Mouse (Mus musculus): ENCODE data around the gene Tpcn1.

Tpcn1 gene

DNA sequence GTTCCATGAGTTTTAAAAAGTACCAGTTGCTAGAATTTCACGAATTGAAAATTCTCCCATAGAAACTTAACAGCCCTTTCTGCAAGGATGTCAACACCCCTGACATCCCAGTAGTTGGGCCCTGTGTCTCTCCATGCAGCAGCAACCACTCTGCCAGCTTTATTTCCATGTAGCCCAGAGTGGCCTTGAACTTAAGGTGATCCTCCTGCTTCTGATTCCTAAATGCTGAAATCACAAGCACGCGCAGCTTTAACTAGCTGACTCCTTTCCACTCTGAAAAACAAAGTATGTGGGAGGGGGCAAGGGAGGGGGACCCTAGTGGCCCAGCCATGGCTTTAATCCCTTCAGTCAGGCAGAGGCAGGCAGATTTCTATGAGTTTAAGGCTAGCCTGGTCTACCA is 18.9 kb upstream of the Tpcn1 start:
- DNase-seq = no peak

DNA sequence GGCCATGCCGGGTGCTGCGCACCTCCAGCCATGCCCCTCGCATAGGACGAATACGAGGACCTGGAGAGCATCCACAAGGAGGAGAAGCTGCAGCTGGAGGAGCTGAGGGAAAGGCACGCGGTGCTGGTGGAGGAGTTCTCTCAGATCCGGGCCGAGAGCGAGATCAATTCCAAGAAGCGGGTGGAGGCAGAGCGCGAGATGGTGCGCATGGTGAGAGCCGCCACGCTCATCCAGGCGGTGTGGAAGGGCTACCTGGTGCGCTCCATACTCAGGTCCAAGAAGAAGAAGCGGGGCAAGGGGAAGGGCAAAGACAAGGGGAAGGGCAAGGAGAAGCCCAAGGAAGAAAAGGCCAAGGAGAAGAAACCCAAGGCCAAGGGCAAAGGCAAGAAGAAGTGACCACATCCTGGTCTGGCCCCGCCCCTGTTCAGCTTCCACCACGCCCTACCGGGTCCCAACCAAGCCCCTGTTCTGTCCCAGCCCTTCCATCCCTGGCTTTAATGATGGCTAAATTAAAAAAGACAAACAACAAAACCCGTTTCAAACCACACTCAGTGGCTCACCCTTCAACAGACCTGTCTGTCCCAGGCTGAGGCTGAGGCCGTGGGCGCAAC is 18.2 kb upstream of the Tpcn1 start:
- no peak for DNase-seq

DNA sequence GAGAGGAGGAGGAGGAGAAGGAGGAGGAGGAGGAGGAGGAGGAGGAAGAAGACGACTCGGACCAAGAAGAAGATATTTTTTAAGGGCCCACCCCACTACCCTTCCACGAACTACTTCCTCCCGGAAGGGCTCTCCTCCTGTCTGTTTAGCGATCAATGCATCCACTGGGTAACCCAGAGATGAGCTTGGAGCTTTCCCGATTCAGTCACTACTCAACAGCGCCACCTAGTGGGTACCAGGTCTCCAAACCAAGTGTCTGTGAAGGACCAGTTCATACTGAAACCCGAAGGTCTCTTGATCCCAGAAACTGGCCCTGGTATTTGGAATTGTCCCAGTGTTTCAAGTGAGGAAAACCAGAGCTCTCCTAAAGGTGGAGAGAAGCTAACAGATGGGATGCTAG is 17.2 kb upstream of the Tpcn1 start:
- DNase-seq = peak; percentile 79 to 87

DNA sequence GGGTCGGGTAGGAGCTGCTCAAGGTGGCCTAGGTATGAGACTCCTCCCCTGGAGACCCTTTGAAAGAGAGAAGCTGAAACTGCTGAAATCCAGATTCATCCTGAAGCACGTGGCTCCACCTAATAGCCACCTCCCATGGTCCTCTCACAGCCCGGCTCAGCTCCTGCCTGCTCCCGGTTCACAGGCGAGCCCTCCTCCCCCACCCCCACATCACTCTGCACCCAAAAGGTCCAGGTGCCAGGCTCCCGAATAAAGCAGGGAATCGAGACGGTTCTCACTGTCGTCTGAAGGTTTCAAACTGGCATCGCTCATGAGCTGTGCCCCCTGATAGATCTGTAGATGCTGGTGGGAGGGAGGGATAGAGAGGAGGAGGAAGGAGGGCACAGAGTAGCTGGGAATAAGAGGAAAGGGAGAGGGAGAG is 16.8 kb upstream of the Tpcn1 start:
- DNase-seq = no peak

DNA sequence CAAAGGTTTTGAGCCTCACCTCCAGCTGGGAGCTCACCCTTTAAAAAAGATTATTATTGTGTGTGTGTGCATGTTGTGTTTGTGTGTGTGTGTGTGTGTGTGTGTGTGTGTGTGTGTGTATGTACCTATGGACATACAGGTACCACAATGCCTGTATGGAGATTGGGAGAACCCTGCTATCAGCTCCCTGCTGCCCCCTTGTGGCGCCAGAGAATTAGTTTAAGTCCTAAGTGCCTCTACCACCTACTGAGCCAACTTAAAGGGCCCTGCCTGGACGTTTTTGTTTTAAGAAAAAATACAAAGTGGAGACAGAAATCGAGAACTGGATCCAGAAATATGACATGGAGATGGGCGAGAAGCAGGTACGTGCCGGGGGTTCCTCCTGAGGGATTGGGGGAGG is 16.4 kb upstream of the Tpcn1 start:
- peak; percentile 77 to 82 for DNase-seq

DNA sequence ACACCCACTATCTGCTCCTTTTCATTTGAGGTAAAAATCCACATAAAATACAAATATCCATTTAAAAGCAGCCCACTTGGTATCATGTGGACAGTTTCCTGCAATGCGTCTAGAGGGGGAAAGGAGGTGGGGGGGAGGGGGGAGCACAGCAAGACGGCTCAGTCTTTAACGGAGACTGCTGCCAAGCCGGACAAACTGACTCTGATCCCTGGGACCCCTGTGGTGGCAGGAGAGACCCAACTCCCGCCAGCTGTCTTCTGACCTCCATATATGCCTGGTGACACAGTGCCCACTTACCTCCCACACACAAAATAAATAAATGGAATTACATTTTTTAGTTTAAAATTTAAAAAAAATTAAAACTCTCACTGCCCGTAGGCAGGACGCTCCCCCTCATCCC is 15.0 kb upstream of the Tpcn1 start:
- no peak for DNase-seq

DNA sequence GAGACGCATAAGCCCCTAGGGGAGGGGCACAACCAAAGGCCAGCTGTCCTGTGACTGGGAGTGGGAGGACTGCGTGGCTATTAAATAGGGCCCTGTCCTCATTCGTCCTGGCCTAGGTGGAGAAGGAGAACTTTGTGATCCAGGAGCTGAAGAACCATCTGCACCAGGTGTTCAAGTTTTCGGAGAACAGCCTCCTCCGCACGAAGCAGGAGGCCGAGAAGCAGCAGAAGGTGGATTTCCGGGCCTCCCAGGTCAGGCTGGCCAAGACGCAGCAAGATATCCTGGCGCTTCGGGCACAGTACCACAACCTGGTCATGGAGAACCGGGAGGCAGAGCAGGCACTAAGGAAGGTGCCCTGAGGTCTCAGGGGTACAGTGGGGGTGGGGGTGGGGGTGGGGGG is 13.7 kb upstream of the Tpcn1 start:
- no peak for DNase-seq

DNA sequence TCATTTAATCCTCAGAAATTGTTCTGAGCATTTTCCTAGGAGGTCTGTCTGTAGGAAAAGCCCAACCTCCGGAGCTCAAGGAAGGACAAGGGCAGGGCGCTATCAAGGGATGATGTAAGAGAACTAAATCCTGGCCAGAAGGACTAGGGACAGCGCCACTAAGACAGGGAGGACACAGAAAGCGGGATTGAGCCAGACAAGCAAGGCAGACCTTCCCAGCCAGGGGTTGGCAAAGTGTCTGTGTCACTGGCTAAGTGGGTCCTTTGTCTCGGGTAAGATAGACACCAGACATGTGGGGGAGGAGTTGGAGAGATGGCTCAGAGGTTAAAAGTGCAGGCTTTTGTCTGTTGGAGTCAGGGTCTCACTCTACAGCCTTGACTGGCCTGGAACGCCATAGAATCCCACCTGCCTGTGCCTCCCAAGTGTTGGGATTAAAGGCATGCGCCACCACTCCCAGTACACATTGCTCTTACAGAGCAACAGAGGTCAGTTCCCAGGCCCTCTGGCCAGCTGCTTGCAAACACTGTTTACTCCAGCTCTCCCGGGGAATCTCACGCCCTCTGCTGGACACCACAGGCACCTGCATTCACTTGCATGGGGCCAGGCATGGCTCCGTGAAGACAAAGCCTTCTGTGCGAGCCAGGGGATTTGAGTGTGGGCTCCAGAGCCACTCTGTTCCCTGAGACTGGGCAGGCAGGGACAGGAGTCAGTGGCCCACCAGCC is 12.6 kb upstream of the Tpcn1 start:
- no peak for DNase-seq

DNA sequence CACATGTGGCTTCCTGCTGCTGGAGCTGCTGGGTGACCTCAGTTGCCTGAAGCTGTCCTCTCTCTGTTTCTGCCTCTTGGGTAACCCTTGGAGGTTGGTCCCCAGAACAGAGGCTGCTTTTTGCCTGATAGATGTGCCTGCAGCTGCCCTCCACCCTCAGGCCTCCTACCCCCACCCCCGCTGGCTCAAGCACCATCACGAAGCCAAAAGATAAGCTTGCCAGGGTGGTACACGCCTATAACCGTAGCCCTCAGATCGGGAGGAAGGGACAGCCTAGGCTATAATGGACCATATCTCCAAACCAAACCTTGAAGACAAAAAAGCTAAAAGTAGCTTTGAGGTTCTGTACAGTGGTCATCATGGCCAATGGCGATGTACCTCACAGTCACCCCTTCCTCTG is 11.2 kb upstream of the Tpcn1 start:
- DNase-seq = no peak

DNA sequence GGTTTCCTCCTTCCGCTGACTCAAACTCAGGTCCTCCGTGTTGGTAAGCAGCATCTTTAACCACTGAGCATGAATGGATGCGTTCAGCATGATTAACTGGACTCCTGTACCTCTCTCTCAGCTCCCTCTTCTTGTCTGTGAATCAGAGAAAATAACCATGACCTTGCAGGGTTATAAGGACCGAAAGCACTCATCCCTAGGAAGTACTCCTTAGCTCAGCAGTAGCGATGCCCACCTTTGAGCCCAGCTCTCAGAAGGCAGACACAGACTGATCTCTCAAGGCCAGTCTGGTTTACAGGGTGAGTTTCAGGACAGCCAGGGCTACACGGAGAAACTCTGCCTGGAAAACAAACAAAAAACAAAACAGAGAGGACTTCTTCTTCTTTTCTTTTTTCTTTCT is 6.0 kb upstream of the Tpcn1 start:
- no peak for DNase-seq

DNA sequence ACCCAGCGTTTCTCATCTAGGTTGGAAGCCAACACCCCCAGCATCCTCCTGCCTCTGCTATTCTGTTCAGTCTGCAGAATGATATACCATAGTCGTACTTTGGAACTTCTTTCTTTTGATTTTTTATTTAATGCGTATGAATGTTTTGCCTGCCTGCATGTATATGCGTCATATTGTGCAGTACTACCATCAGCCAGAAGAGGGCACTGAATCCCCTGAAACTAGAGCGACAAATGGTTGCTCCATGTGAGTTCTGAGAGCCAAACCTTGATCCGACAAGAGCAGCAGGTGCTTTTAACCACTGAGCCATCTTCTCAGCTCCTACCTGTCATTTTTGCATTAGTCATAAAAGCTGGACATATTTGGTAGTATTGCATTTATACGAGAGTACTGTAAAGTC is 3.7 kb upstream of the Tpcn1 start:
- DNase-seq = no peak

DNA sequence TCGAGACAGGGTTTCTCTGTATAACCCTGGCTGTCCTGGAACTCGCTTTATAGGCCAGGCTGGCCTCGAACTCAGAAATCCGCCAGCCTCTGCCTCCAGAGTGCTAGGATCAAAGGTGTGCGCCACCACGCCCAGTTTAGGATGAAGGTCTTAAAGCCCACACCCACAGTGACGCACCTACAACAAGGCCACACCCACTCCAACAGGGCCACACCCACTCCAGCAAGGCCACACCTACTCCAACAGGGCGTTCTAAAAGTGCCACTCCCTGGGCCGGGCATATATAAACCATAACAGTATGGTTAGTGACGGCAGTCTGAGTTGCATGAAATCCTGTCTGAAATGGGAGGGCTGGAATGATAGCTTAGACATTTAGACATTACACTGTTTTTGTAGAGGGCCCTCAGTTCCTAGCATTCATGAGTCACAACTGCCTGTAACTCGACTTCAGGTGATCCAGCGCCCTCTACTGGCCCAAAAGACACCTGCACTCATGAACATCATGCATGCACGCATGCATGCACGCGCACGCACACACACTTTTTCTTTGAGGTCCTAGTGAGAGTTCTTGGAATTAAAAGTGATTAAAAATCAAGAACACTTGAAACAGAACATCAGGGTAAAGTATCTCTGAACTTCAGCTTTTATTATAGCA is 2.0 kb upstream of the Tpcn1 start:
- no peak for DNase-seq

DNA sequence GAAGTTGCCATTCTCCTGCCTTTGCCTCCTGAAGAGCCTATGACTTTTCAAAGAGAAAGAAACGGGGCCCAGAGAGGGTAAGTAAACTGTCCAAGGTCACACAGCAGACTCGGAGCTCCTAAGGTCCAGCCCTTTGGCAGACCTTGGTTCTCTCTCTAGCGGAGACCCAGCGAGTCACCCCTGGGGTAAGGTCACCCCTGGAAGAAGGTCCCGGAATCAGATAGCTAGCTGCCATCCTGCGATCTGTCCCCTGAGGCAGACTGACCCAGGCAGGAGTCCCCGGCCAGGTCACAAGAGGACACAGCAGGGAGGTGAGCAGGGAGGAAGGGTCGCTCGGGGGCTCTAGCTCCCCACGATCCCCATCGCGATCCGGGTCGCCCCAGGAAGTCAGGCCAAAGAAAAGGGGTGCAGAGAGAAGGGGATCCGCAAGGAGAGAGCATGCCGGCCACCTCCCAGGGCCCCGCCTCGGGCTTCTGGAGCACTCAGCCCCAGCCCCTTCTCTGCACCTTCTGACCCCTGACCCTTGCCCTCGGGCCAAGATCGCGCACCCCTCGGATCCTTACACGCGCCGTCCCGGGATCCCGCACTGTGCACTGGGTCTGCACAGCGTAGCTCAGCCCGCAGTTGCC is 419 bp downstream of the Tpcn1 start:
- DNase-seq = no peak

DNA sequence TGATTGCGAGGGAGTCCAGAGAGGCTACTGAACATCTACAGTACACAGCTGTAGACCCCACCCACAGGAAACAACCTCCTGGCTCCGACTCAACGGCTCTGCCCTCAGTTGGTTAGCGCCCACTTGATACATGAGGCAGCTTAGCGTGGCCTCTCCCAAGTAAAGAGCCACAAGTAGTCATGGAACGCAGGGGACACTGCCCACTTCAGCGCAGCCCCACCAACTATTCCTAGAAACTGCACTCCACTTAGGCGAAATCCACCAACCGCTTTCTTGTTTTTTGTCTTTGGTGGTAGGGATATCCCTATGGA is 902 bp downstream of the Tpcn1 start:
- peak; percentile 59 to 74 for DNase-seq

DNA sequence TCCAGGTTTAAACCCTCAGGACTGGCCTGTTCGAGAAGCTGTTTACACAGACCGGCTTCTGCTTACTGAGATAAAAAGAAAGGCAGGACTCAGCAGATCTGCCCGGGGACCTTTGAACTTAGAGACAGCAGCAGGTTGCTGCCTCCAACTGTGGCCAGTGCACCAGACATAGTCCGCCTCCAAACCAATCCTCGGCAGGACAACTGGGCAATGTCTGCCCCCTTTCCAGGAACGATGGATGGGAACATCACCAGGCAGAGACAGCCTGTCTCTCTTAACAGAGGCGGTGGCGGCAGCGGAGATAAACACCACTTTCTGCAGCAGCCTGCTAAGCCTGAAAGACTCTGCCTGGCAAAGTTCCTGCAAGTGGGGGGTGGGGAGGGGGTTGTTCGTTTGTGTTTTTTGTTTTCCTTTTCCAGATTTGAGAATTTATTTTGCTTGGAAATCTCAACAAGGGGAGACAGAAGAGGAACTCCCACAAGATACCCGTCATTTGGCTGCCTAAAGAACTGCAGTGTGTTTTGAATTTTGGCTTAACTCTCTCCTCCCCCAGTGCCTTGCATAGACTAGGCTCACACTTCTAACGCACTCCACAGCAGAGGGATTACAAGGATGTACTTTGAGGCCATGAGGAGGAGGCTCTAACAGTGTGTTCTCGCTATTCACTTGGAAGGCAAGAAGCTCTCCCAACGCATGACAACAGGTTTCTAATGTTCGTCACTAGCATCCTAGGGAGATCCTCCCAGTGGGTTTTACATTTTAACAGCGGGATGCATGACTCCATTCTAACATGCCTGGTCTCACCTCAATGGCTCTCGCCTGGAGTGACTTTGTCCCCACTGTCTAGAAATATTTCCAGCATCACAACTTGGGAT is 1.5 kb downstream of the Tpcn1 start:
- DNase-seq = no peak

DNA sequence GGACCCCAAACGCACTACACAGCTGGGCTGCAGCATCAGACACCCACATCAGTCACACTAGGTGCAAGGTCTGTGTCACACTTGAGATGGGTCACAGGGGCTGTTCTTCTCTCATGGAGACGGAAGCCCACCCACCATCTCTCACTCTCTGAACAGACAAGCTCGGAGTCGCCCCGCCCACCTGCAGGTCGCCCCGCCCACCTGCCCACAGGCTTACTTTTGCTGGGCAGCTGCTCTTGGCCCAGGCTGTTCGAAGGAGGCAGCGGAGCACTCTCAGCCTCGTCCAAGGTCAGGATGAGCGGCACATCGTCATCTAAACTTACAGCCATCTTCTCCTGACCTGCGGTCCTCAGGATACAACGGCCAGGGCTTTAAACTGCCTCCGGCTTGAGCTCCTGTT is 3.5 kb downstream of the Tpcn1 start:
- no peak for DNase-seq

DNA sequence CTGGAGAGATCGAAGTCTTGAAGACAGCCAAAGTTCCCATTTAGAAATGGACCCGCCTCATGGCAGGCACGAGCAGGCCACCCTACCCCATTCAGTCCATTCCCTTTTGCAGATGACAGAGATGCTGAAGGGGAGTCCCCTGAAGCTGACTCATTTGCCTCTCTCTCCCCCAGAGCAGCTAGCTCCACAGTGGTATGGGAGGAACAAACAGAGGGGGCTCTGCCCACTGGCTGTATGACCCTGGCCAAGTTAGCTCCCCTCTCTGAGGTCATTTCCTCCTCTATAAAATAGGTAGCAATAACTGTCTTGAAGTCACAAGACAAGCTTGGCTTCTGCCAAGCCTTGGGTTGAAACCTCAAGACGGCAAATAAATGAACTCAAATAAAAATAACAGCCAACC is 5.0 kb downstream of the Tpcn1 start:
- DNase-seq = no peak

DNA sequence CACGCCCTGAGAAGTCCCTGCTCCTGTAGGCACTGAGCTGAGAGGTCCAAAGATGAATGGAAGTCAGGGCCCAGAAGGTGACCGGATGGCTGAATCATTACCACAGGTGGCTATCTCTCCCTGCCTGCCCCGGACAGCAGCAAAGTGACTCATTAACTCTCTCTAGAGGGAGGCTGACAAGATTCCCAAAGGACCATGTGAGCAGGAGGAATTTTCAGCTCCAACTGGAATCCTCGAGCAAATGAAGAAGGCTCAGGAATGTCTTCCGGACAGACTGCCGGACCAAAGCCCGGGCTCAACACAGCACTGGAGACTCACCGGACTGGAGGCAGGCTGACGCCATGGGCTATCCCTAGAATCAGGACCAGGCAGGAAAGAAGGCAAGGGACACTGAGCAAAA is 6.5 kb downstream of the Tpcn1 start:
- DNase-seq = no peak

DNA sequence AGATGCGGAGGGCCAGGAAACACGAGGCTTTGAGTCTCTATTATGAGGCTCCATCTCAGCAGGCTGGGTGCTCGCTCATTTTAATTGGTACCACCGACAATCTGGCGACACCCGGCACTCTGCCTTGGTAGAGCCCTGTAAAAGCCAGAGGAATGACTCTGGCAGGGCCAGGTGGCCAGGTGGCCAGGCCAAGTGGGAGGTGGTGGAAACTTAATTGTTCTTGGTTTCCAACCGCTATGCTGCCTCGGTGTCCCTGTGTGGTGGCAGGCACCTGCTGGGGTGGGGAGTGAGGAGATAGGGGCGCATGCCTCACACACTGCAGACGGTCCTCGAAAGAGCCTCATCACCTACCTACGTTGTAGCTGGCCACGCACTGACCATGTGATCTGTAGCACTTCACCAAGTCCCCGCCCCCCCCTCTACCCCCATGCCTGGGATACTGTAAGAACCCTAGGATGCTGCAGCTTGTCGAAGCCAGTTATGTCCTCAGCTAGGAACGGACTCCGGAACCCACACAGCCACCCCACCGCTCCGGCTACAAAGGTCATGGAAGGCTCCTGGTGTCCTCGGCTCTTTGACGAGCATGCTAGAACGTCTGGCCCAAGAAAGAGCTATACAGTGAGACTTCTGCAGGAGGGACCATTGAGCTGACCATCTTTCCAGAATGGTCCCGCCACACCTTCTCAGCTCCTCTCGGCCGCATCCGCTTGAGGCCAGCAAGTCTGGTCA is 8.4 kb downstream of the Tpcn1 start:
- DNase-seq = no peak

DNA sequence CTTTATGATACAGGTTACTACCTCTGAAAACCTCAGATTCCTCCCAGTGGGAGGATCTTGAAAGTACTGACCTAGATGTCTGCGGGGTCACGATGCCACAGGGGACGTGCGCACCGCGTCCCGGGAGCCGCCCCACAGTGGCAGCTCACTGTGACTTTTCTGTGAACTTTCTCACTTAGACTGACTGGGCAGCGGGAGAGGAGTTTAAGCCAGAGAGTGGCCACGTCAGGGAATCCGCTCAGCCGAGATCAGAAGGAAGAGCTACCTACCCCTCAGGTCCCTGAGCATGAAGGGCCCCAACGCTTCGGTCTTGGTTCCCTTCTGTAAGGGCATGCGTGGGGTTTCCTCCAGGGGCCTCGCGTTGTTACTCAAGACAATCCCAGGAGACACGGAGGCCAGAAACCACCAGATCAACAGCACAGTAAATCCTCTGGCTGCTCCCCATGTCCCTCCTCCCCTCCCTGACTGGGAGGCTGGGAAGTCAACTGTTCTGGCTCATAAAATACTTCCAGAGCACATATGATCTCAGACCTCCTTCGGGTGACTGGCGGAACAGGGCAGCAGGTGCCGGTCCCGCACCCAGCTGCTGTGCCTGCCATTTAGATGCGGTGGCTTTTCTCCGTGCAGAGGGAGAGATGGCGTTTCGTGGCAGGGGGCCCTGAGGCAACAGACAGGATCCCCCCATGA is 9.1 kb downstream of the Tpcn1 start:
- DNase-seq = no peak

DNA sequence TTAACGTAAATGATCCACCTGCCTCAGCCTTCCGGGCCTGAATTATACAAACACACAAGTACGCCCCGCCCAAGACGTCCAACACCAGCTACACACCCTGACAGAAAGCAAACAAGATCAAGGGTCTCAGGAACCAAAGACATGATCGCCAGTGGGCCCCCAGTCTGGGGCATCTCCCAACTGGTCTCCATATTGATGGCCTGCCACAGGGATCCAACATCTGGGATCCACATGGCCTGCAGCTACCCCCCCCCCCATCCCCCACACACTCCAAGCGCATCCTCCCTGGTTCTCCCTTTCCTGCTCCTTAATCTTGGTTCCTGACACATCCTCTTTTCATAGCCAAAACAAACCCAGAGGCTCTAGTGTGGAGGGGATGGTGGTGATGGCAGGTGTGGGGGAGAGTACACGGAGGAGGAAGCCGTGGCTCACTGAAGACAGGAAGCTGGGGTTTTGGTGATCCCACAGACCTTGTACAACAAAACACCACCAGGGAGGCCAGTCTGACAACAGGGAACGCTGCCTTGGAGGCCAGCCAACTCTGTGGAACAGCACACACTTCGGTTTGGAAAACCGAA is 9.9 kb downstream of the Tpcn1 start:
- DNase-seq = peak; percentile 59 to 62
